Mouse (Mus musculus): ENCODE results near the gene Polr2l. TPM values are rescaled to one million over a fixed set of nuclear protein-coding genes. Genes with fewer than 3 reads are reported as not detected.

Gene Polr2l
- polyA plus RNA-seq, 1 experiment from 2014 or later: 74.3 TPM

- Histone ChIP-seq H3K4me3 (ENCODE audit: low read depth, low read length) (peak within 1 kb of the TSS; percentile 76), H3K4me1 (ENCODE audit: insufficient read depth) (peaks cover 27% of the 10 kb centered on the region), H3K9ac (peak within 1 kb of the TSS; percentile 84), H3K4me2 (peak within 1 kb of the TSS; percentile 95), H3K27me3 (ENCODE audit: insufficient read depth, low read length) (peaks cover 40% of the 10 kb centered on the region), H3K36me3 (ENCODE audit: insufficient read depth) (peaks cover 34% of the 10 kb centered on the region), H3K27ac (ENCODE audit: low read depth) (peak within 1 kb of the TSS; percentile 93), H3K9me3 (ENCODE audit: low read depth, low read length) (no peaks in the 10 kb centered on the region)
- TF ChIP-seq CTCF (IDR thresholded peaks at IDR 0.05; ENCODE audit: low read depth): no peak
- WGBS: under 1% methylated on average over 52 of the region's 52 CpGs
- peak; percentile 94 for DNase-seq
- ATAC-seq (ENCODE audit: insufficient read depth): peak; percentile 82
These were observed 7.5 kb downstream of the Polr2l start, which contains the start of gene Cd151 for GRCm38 (mm10) chr7:141467230-141468030. Gene Cd151 (plus strand): TSS chr7:141467392.

- Histone ChIP-seq H3K4me1 (ENCODE audit: insufficient read depth) (peaks cover 27% of the 10 kb centered on the region), H3K36me3 (ENCODE audit: insufficient read depth) (peaks cover 28% of the 10 kb centered on the region), H3K27me3 (ENCODE audit: insufficient read depth, low read length) (peaks cover 47% of the 10 kb centered on the region), H3K4me2 (peak overlapping the region; percentile 95), H3K9me3 (ENCODE audit: low read depth, low read length) (no peaks in the 10 kb centered on the region), H3K27ac (ENCODE audit: low read depth) (peak overlapping the region; percentile 93), H3K4me3 (ENCODE audit: low read depth, low read length) (peak overlapping the region; percentile 76), H3K9ac (peak overlapping the region; percentile 84)
- 52% methylated on average over 10 of the region's 10 CpGs for WGBS
- no peak for TF ChIP-seq CTCF (IDR thresholded peaks at IDR 0.05; ENCODE audit: low read depth)
- ATAC-seq (ENCODE audit: insufficient read depth): peak; percentile 4; the same call in 1 of the 2 replicates
- DNase-seq: no peak
These were observed 8.3 kb downstream of the Polr2l start for GRCm38 (mm10) chr7:141466607-141467148.

- TF ChIP-seq CTCF (IDR thresholded peaks at IDR 0.05; ENCODE audit: low read depth): no peak
- Histone ChIP-seq H3K27me3 (ENCODE audit: insufficient read depth, low read length) (peaks cover 54% of the 10 kb centered on the region), H3K4me1 (ENCODE audit: insufficient read depth) (peaks cover 27% of the 10 kb centered on the region), H3K9me3 (ENCODE audit: low read depth, low read length) (no peaks in the 10 kb centered on the region), H3K36me3 (ENCODE audit: insufficient read depth) (peaks cover 21% of the 10 kb centered on the region), H3K9ac (no peak overlapping the region), H3K4me3 (ENCODE audit: low read depth, low read length) (no peak overlapping the region), H3K27ac (ENCODE audit: low read depth) (no peak overlapping the region), H3K4me2 (no peak overlapping the region)
- ATAC-seq (ENCODE audit: insufficient read depth) (no peak), DNase-seq (no peak)
- 77% methylated on average over 7 of the region's 7 CpGs for WGBS
These were observed 8.9 kb downstream of the Polr2l start for GRCm38 (mm10) chr7:141466045-141466394.

DNA sequence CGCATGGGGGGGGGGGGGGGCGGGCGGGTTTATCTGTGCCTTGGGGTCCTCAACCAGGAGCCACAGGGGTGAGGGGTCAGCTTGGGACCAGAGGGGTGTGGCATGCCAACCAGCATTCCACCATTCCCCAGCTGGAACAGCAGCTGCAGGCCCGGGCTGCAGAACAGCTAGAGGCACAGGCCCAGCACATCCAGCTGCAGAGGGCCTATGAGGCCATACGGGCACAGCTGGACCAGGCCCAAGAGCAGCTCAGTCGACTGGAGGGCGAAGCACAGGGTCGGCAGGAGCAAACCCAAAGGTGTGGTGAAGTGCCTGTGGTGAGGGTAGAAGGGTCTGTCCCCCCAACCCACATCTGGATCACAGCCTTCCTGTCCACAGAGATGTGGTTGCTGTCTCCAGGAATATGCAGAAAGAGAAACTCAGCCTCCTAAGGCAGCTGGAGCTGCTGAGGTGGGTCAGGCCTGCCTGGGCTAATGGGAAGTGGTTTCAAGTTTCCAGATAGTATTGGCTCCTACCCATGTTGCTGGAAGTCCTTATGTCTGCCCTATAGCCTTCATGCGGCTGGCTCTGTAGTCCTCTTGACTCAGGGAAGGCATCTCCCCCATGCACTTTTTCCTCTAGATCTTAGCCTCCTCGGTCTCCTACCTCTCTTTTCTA, 9.4 kb downstream of the Polr2l start:
- DNase-seq: no peak
- Histone ChIP-seq H3K4me1 (ENCODE audit: insufficient read depth) (peaks cover 27% of the 10 kb centered on the region), H3K4me2 (peak overlapping the region; percentile 49; the same call in 1 of the 2 replicates), H3K9ac (no peak overlapping the region), H3K9me3 (ENCODE audit: low read depth, low read length) (no peaks in the 10 kb centered on the region), H3K27me3 (ENCODE audit: insufficient read depth, low read length) (peaks cover 59% of the 10 kb centered on the region), H3K36me3 (ENCODE audit: insufficient read depth) (peaks cover 16% of the 10 kb centered on the region), H3K4me3 (ENCODE audit: low read depth, low read length) (no peak overlapping the region), H3K27ac (ENCODE audit: low read depth) (no peak overlapping the region)
- TF ChIP-seq CTCF (IDR thresholded peaks at IDR 0.05; ENCODE audit: low read depth): no peak
- 41% methylated on average over 8 of the region's 10 CpGs for WGBS
- ATAC-seq (ENCODE audit: insufficient read depth): no peak

GRCm38 (mm10) chr7:141464603-141465201, 10.2 kb downstream of the Polr2l start:
- 0 out of 2 replicates have a peak, but pooled peaks have one; percentile 4 for TF ChIP-seq CTCF (IDR thresholded peaks at IDR 0.05; ENCODE audit: low read depth)
- no peaks in the 10 kb centered on the region for H3K9me3 ChIP-seq (ENCODE audit: low read depth, low read length)
- no peak for ATAC-seq (ENCODE audit: insufficient read depth)
- H3K36me3 ChIP-seq (ENCODE audit: insufficient read depth): peaks cover 8% of the 10 kb centered on the region
- H3K9ac ChIP-seq: peak overlapping the region; percentile 20; the same call in 1 of the 2 replicates
- whole genome bisulfite sequencing: 7% methylated on average over 38 of the region's 38 CpGs
- peaks cover 62% of the 10 kb centered on the region for H3K27me3 ChIP-seq (ENCODE audit: insufficient read depth, low read length)
- H3K4me1 ChIP-seq (ENCODE audit: insufficient read depth): peaks cover 27% of the 10 kb centered on the region
- no peak for DNase-seq
- H3K4me3 ChIP-seq (ENCODE audit: low read depth, low read length): peak overlapping the region; percentile 24
- H3K27ac ChIP-seq (ENCODE audit: low read depth): 0 out of 2 replicates have a peak overlapping the region, but pooled peaks have one; percentile 36
- H3K4me2 ChIP-seq: peak overlapping the region; percentile 49

GRCm38 (mm10) chr7:141463824-141464602, 10.9 kb downstream of the Polr2l start:
- no peak overlapping the region; the same call in 1 of the 2 replicates for H3K9ac ChIP-seq
- H3K36me3 ChIP-seq (ENCODE audit: insufficient read depth): peaks cover 8% of the 10 kb centered on the region; the same call in 1 of the 2 replicates
- no peak for TF ChIP-seq CTCF (IDR thresholded peaks at IDR 0.05; ENCODE audit: low read depth)
- peak; percentile 54 for DNase-seq
- H3K27me3 ChIP-seq (ENCODE audit: insufficient read depth, low read length): peaks cover 62% of the 10 kb centered on the region
- H3K9me3 ChIP-seq (ENCODE audit: low read depth, low read length): no peaks in the 10 kb centered on the region
- H3K4me2 ChIP-seq: peak overlapping the region; percentile 49
- WGBS: 25% methylated on average over 12 of the region's 12 CpGs
- peak overlapping the region; percentile 36; the same call in 1 of the 2 replicates for H3K27ac ChIP-seq (ENCODE audit: low read depth)
- peak overlapping the region; percentile 24 for H3K4me3 ChIP-seq (ENCODE audit: low read depth, low read length)
- ATAC-seq (ENCODE audit: insufficient read depth): no peak
- H3K4me1 ChIP-seq (ENCODE audit: insufficient read depth): peaks cover 21% of the 10 kb centered on the region
